Mouse (Mus musculus) hindbrain, embryonic 11.5 days (tissue): ENCODE results near the gene BC052040. TPM values are rescaled to one million over a fixed set of nuclear protein-coding genes. Genes with fewer than 3 reads are reported as not detected.
A peak's percentile ranks its signal among the peaks of the same experiment; 100 is the strongest.

Experiments used
- ATAC-seq: fragments of 200-750 bp; cut with Nextera tagmentation; 2 replicates; pipeline ENCODE4 v1.8.0; 2017; ENCODE audit warnings: mild to moderate bottlenecking, moderate TSS enrichment, moderate library complexity; ENCODE audit not compliant: low FRiP score
- DNase-seq: peaks from one replicate; pipeline ENCODE4 v3.0.0-alpha.2; 2015; ENCODE audit warnings: low spot score
- H3K27ac ChIP-seq: fragments of 300-500 bp; sonication (generic); 2 replicates; pipeline ENCODE4 v1.5.1; 2014; ENCODE audit warnings: mild to moderate bottlenecking, low read depth, low read length
- H3K27me3 ChIP-seq: fragments of 300-500 bp; sonication (generic); 2 replicates; pipeline ENCODE4 v1.6.1; 2014; ENCODE audit warnings: mild to moderate bottlenecking, low read length, moderate library complexity, mixed read lengths; ENCODE audit not compliant: control insufficient read depth, insufficient read depth
- H3K36me3 ChIP-seq: fragments of 300-500 bp; sonication (generic); 2 replicates; pipeline ENCODE4 v1.6.1; 2014; ENCODE audit warnings: mild to moderate bottlenecking, low read length, moderate library complexity, mixed read lengths; ENCODE audit not compliant: control insufficient read depth, insufficient read depth
- H3K4me1 ChIP-seq: fragments of 300-500 bp; sonication (generic); replicated peaks from 2 replicates; pipeline ENCODE4 v1.6.1; 2014; ENCODE audit warnings: low read length, mixed read lengths; ENCODE audit not compliant: control insufficient read depth, insufficient read depth
- H3K4me2 ChIP-seq: fragments of 300-500 bp; sonication (generic); replicated peaks from 2 replicates; pipeline ENCODE4 v1.6.1; 2014; ENCODE audit warnings: mild to moderate bottlenecking, low read depth, low read length
- H3K4me3 ChIP-seq: fragments of 300-500 bp; sonication (generic); 2 replicates; pipeline ENCODE4 v1.5.1; 2014; ENCODE audit warnings: low read depth, low read length
- H3K9ac ChIP-seq: fragments of 300-500 bp; sonication (generic); 2 replicates; pipeline ENCODE4 v1.6.1; 2014; ENCODE audit warnings: low read depth, low read length
- H3K9me3 ChIP-seq: fragments of 300-500 bp; sonication (generic); 2 replicates; pipeline ENCODE4 v1.6.1; 2016; ENCODE audit warnings: low read length; ENCODE audit not compliant: control insufficient read depth
- WGBS: fragments of 180-500 bp; shearing (Covaris S2); extraction: QIAGEN DNeasy Blood & Tissue Kit; methylation state at CpG from one replicate; pipeline ENCODE4 v1.1.7; 2014; 5-methylcytosine and 5-hydroxymethylcytosine counted together
- polyA plus RNA-seq: library from polyadenylated mRNA; unstranded; fragments of >200 nt; fragmentation: Nextera tagmentation; extraction: Ambion mirVana; gene quantifications from 2 replicates; pipeline ENCODE4 v1.2.1, GENCODE M21; 2014

Gene BC052040
- polyA plus RNA-seq, 1 experiment from 2014 or later = 21.7 TPM

DNA sequence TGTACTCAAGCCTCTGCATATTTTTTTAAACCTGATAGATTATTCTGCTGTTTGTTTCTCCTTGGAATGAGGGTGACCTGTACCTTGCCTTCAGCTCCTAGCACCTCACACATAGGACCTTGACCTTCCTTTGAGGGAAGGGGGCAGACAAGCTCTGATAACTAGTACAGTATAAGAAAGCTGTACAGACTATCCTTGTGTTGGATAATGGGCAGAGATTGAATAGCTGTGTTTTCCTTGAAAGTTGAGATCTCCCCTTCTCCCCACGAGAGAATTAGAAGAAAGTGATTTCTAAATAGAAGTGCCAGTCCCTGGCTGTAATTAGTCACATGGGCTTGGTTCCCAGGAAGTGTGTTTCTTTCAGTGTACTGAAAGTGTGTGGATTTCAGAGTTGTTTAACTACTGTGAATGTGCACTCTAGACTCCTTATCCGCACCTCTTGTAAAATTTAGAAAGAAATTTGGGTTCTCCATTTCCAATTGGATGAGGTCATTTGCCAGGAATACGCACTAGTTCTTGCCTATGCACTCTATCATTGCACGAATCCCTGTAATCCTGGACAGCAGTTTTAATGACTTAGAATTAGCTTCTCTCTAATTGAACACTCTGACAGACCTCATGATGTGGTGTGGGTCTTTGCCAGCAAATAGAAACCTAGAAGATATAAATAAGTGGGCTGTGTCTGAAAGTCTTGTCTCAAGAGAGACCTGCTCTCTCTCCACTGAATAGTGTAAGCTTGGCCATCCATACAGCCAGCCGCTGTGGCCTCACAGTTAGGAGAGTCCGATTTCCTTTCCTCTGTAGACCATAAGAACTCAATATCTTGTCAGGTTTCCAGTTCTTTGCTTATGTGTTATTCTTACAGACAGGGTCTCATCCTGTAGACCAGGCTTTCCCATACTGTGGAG is 79.0 kb downstream of the BC052040 start:
- no peak overlapping the region for H3K4me3 ChIP-seq
- no peak overlapping the region for H3K9ac ChIP-seq
- H3K27me3 ChIP-seq = no peaks in the 10 kb centered on the region
- ATAC-seq (no peak), DNase-seq (no peak)
- H3K4me2 ChIP-seq = no peak overlapping the region
- H3K9me3 ChIP-seq = no peaks in the 10 kb centered on the region
- no peak overlapping the region for H3K27ac ChIP-seq
- 90% methylated on average over 6 of the region's 6 CpGs for WGBS
- no peaks in the 10 kb centered on the region for H3K36me3 ChIP-seq
- H3K4me1 ChIP-seq = 0 out of 2 replicates have a peak, but pooled peaks cover 2% of the 10 kb centered on the region

DNA sequence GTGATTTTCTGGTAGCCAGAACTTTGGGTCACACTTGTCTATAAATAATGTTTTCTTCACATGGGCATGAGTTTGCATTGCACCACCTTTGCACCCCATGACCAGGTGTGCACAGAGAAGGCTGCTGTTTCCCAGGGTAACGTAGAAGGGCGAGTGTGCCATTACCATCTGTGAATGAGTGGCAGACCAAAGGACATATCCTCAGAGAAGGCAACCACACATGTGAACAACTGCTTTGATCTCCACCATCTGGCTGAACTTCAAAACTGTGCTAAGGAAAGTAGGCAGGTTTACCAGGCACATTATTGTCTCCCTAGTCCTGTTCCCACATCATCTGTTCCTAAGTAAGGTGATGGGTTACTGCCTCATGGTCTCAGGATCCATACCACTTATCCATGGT is 86.0 kb downstream of the BC052040 start:
- Histone ChIP-seq H3K36me3 (no peaks in the 10 kb centered on the region), H3K9ac (no peak overlapping the region), H3K4me1 (no peaks in the 10 kb centered on the region), H3K9me3 (no peaks in the 10 kb centered on the region), H3K27ac (no peak overlapping the region), H3K4me3 (no peak overlapping the region), H3K4me2 (no peak overlapping the region), H3K27me3 (no peaks in the 10 kb centered on the region)
- ATAC-seq (no peak), DNase-seq (no peak)
- 76% methylated on average over 2 of the region's 2 CpGs for WGBS

DNA sequence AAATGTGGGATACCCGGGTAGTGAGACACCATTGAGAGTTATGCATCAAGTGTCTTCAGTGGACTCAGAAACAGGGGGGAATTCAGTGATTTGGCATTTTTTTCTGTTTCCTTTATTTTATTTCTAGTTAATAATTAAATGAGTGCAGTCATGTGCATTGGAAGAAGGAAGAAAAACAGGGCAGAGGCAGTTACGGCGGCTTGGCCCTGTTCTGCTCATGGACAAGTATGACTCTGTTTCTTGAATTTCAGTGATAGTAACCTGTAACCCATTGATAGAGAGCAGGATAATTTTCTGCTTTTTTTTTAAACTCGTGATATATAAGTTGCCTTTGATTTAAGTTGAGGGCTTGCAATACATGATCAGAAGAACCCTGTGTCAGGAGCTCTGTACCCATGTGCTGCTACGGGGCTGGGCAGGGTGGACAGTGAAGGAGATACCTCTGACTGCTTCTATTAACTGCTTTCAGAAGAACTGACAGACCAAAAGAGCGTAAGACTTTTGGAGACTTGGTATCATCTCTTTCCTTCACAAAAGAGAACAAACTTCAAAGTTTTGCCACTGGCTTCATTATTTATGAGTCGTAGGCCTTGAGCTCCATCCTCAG is 91.6 kb downstream of the BC052040 start:
- 93% methylated on average over 7 of the region's 7 CpGs for WGBS
- no peak for DNase-seq
- no peaks in the 10 kb centered on the region for H3K4me1 ChIP-seq

DNA sequence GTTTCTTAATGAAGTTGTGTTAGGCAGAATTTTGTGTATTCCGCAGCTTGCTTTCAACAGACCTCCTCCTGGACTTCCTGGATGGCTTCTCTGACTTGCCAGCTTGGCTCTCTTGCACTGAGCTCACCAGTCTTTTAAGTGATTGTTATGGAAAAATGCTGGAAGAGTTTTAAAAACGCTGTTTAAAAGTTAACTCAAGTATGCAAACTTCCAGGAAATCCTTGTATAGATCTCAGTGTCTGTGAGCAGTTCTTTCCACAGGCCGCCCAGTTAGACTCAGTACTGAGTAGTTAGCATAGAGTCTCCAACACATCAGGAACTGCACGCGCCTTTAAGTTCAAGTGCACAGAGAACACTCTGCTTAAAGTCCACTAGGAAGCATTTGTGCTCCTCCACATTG is 97.3 kb downstream of the BC052040 start:
- 79% methylated on average over 5 of the region's 5 CpGs for WGBS
- Histone ChIP-seq H3K27ac (no peak overlapping the region), H3K36me3 (no peaks in the 10 kb centered on the region), H3K27me3 (no peaks in the 10 kb centered on the region), H3K9me3 (no peaks in the 10 kb centered on the region), H3K4me3 (no peak overlapping the region), H3K4me1 (no peaks in the 10 kb centered on the region), H3K9ac (no peak overlapping the region), H3K4me2 (no peak overlapping the region)
- ATAC-seq (no peak), DNase-seq (no peak)

More for the DNA sequence above, 91.6 kb downstream of the BC052040 start:
- Histone ChIP-seq H3K9ac (no peak overlapping the region), H3K36me3 (no peaks in the 10 kb centered on the region), H3K27ac (no peak overlapping the region), H3K9me3 (no peaks in the 10 kb centered on the region), H3K4me3 (no peak overlapping the region), H3K27me3 (no peaks in the 10 kb centered on the region), H3K4me2 (no peak overlapping the region)
- no peak for ATAC-seq

DNA sequence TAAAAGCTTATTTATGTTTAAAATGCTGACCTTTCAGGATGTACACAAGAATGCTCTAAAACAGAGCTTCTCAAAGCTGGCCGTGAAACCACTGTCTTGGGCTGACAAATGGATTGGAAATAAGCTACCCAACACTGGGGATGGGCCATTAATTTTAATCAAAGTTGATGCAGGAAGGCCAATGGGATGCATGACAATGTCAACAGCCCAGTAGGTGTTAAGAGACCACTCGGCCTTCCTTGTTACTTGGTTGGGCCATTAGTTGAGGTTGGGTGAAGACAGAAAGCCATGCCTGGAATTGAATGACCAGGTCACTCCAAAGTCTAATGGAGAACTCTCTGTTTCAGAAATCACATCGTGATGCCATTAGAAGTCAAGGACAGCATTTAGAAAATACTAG is 103.7 kb downstream of the BC052040 start:
- Histone ChIP-seq H3K27ac (no peak overlapping the region), H3K4me1 (no peaks in the 10 kb centered on the region; the same call in 1 of the 2 replicates), H3K9ac (no peak overlapping the region), H3K4me2 (no peak overlapping the region), H3K4me3 (no peak overlapping the region), H3K36me3 (no peaks in the 10 kb centered on the region), H3K27me3 (no peaks in the 10 kb centered on the region), H3K9me3 (no peaks in the 10 kb centered on the region)
- DNase-seq (no peak), ATAC-seq (no peak)
- WGBS = 61% methylated on average over 3 of the region's 3 CpGs

DNA sequence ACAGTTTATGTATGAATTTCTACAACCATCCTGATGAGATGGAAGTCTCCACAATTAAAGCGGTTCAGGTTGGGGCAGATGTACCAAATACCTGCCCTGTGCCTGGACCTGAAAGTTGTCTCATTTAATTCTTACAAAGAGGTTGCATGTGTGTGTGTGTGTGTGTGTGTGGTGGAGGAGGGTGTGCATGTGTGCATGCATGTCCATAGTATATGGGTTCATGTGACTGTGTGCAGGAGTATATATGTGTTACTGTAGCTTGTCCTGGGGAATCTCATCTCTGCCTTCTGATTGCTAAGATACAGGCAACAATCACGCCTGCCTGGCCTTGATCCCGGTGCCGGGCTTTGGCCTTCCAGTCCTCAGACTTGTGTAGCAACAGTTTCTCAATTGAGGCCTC is 106.1 kb downstream of the BC052040 start:
- no peak overlapping the region for H3K4me2 ChIP-seq
- H3K9ac ChIP-seq = no peak overlapping the region
- no peaks in the 10 kb centered on the region for H3K36me3 ChIP-seq
- H3K27ac ChIP-seq = 0 out of 2 replicates have a peak overlapping the region, but pooled peaks have one; percentile 14
- no peaks in the 10 kb centered on the region; the same call in 1 of the 2 replicates for H3K4me1 ChIP-seq
- H3K27me3 ChIP-seq = no peaks in the 10 kb centered on the region
- ATAC-seq (peak; percentile 38), DNase-seq (no peak)
- no peak overlapping the region for H3K4me3 ChIP-seq
- H3K9me3 ChIP-seq = no peaks in the 10 kb centered on the region
- WGBS = 88% methylated on average over 4 of the region's 4 CpGs

DNA sequence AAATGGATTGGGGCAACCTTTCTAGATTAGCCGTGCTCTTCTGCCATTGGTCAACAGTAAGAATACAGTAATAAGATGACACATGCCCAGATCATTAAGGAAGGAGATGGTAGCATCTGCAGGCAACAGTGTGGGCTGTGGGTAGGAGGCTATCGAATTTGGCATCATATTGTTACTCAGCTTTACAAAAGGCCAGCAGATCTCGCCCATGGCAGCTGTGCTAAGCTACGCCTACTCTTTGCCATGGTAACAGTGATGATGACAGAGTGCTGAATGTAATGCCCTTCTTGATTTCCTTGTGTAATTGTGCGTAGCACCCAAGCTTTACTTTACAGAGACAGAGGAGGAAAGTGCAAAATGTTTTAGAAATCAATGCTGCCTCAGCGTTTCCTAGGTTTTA is 106.8 kb downstream of the BC052040 start:
- H3K27me3 ChIP-seq = no peaks in the 10 kb centered on the region
- ATAC-seq = peak; percentile 89
- WGBS = 61% methylated on average over 6 of the region's 6 CpGs
- H3K4me1 ChIP-seq = no peaks in the 10 kb centered on the region; the same call in 1 of the 2 replicates
- DNase-seq = peak; percentile 65
- 0 out of 2 replicates have a peak overlapping the region, but pooled peaks have one; percentile 14 for H3K27ac ChIP-seq
- H3K4me3 ChIP-seq = no peak overlapping the region
- no peaks in the 10 kb centered on the region for H3K9me3 ChIP-seq
- H3K4me2 ChIP-seq = no peak overlapping the region
- no peak overlapping the region for H3K9ac ChIP-seq
- no peaks in the 10 kb centered on the region for H3K36me3 ChIP-seq

DNA sequence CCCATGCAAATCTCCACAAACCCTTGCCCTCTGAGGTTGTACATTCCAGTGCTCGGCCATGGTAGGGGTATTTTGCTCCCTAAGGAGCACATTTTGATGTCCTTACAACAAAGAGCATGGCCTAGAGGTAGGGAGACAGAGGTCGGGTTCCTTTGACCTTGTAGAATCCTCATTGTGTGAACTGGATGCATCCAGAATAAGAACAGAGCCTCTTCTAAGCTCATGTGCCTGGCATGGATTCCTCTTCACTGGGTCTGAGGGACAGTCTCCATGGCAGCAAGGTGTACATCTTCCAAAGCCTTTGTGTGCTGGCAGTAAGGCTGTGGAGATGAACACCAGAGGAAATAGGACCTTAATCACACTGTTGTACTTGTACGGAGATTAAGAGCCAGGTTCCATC is 112.3 kb downstream of the BC052040 start:
- no peak overlapping the region for H3K9ac ChIP-seq
- no peak overlapping the region for H3K4me3 ChIP-seq
- no peaks in the 10 kb centered on the region for H3K9me3 ChIP-seq
- no peaks in the 10 kb centered on the region for H3K4me1 ChIP-seq
- no peak overlapping the region for H3K27ac ChIP-seq
- DNase-seq = no peak
- H3K36me3 ChIP-seq = no peaks in the 10 kb centered on the region
- no peak overlapping the region for H3K4me2 ChIP-seq
- WGBS = 67% methylated on average over 3 of the region's 3 CpGs
- ATAC-seq = no peak
- no peaks in the 10 kb centered on the region for H3K27me3 ChIP-seq
